Comparison of ENCODE assay signal across 21 mouse cellular contexts in the genomic region with DNA sequence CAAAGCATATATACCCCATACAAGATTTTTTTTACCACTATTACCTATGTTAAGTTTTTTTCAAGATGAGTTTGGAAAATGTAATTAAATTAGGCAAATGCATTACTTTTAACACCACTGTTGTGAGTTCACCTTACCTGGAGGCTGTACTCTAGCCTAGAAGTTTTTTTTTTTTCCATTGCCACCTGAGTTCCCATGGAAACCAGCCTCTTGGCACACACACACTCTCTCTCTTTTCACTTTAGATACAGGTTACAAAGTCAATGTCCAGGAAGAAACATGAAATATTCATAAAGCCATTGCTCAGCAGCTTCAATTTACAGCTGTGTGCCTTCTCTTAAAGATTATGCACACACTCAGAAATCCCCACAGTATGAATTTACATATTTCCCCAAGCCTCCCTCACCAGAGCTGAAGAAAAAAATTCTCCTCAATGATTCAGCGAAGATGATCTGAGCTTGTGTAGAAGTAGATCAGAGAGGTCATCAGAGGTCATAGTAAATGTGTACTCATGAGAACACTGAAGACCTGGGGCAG. TPM values are rescaled to one million over a fixed set of nuclear protein-coding genes. Genes with fewer than 3 reads are reported as not detected.
DNase-seq lines count a peak whose midpoint lies in the region; ATAC-seq and TF ChIP-seq lines count a peak whose summit lies in the region.
"Had no signal": no experiment of that assay in that cellular context is flagged by ENCODE, and none has a peak within 500 bp of the region (broad histone marks: within the 10 kb centered on the region; RNA-seq: fewer than 3 reads in every experiment).

No protein-coding gene starts in this region.

- H3K9me3 ChIP-seq in hindbrain, postnatal 0 days (ENCODE audit: low read length), result no peaks in the 10 kb centered on the region
- H3K9me3 ChIP-seq in hindbrain, embryonic 13.5 days, result no peaks in the 10 kb centered on the region
- H3K9me3 ChIP-seq in midbrain, embryonic 14.5 days (ENCODE audit: control insufficient read depth, low read length), result no peaks in the 10 kb centered on the region
- H3K9me3 ChIP-seq: embryonic facial prominence, embryonic 15.5 days; forebrain, embryonic 10.5 days; heart, embryonic 10.5 days had no signal

- H3K4me1 ChIP-seq in hindbrain, postnatal 0 days (ENCODE audit: insufficient read depth, low read length), result no peaks in the 10 kb centered on the region
- H3K4me1 ChIP-seq in hindbrain, embryonic 13.5 days (replicated peaks), result no peaks in the 10 kb centered on the region
- H3K4me1 ChIP-seq in midbrain, embryonic 14.5 days (ENCODE audit: control insufficient read depth, insufficient read depth, low read length), result no peaks in the 10 kb centered on the region
- H3K4me1 ChIP-seq: embryonic facial prominence, embryonic 15.5 days; forebrain, embryonic 10.5 days; heart, embryonic 10.5 days had no signal

- TF ChIP-seq POLR2A in brain, embryonic 14.5 days (IDR thresholded peaks at IDR 0.05; ENCODE audit: borderline replicate concordance, extremely low read depth, insufficient read depth, insufficient read length, poor library complexity, severe bottlenecking), result no peak

- H3K4me2 ChIP-seq in hindbrain, postnatal 0 days (ENCODE audit: low read depth, low read length), result no peak overlapping the region
- no peak overlapping the region for H3K4me2 ChIP-seq in hindbrain, embryonic 13.5 days
- no peak overlapping the region for H3K4me2 ChIP-seq in midbrain, embryonic 14.5 days (ENCODE audit: low read length)
- H3K4me2 ChIP-seq: embryonic facial prominence, embryonic 15.5 days had no signal

- H3K36me3 ChIP-seq in hindbrain, postnatal 0 days (ENCODE audit: insufficient read depth, low read length), result no peaks in the 10 kb centered on the region
- H3K36me3 ChIP-seq in hindbrain, embryonic 13.5 days, result no peaks in the 10 kb centered on the region
- H3K36me3 ChIP-seq in midbrain, embryonic 14.5 days (ENCODE audit: control insufficient read depth, insufficient read depth, low read length), result no peaks in the 10 kb centered on the region
- H3K36me3 ChIP-seq: embryonic facial prominence, embryonic 15.5 days; forebrain, embryonic 10.5 days; heart, embryonic 10.5 days had no signal

- H3K27ac ChIP-seq in hindbrain, postnatal 0 days, result no peak overlapping the region
- no peak overlapping the region for H3K27ac ChIP-seq in hindbrain, embryonic 13.5 days
- no peak overlapping the region for H3K27ac ChIP-seq in midbrain, embryonic 14.5 days (replicated peaks; ENCODE audit: low read depth, low read length)
- H3K27ac ChIP-seq: embryonic facial prominence, embryonic 15.5 days; forebrain, embryonic 10.5 days; heart, embryonic 10.5 days had no signal

- H3K9ac ChIP-seq in hindbrain, postnatal 0 days (replicated peaks; ENCODE audit: low read length), result no peak overlapping the region
- no peak overlapping the region for H3K9ac ChIP-seq in hindbrain, embryonic 13.5 days
- no peak overlapping the region for H3K9ac ChIP-seq in midbrain, embryonic 14.5 days (replicated peaks; ENCODE audit: low read length)
- H3K9ac ChIP-seq: embryonic facial prominence, embryonic 15.5 days had no signal

- ATAC-seq in hindbrain, postnatal 0 days, result peak; percentile 29; the same call in 1 of the 2 replicates
- no peak for ATAC-seq in hindbrain, embryonic 13.5 days (ENCODE audit: low FRiP score)
- peak; percentile 35; the same call in 1 of the 2 replicates for ATAC-seq in midbrain, embryonic 14.5 days (ENCODE audit: low FRiP score, low TSS enrichment)
- ATAC-seq in inflammation-experienced regulatory T-cells, adult 6 months, result no peak
- ATAC-seq: forebrain, embryonic 14.5 days had no signal

- WGBS in hindbrain, postnatal 0 days, result 68% methylated on average over 1 of the region's 1 CpGs
- 81% methylated on average over 1 of the region's 1 CpGs for WGBS in hindbrain, embryonic 13.5 days
- 45% methylated on average over 1 of the region's 1 CpGs for WGBS in midbrain, embryonic 14.5 days

- TF ChIP-seq CTCF in hindbrain, postnatal 0 days (IDR thresholded peaks at IDR 0.05; ENCODE audit: low read depth), result no peak
- TF ChIP-seq CTCF in brain, embryonic 14.5 days (IDR thresholded peaks at IDR 0.05; ENCODE audit: borderline replicate concordance, extremely low read depth, insufficient read depth, insufficient read length), result no peak

- H3K4me3 ChIP-seq in hindbrain, postnatal 0 days (ENCODE audit: low read length), result no peak overlapping the region
- no peak overlapping the region for H3K4me3 ChIP-seq in hindbrain, embryonic 13.5 days
- no peak overlapping the region for H3K4me3 ChIP-seq in midbrain, embryonic 14.5 days (replicated peaks; ENCODE audit: low read depth, low read length)
- H3K4me3 ChIP-seq: embryonic facial prominence, embryonic 15.5 days; erythroblast, embryonic 14.5 days; forebrain, embryonic 10.5 days; heart, embryonic 10.5 days had no signal

- no peaks in the 10 kb centered on the region for H3K27me3 ChIP-seq in hindbrain, postnatal 0 days (ENCODE audit: insufficient read depth, low read length)
- no peaks in the 10 kb centered on the region for H3K27me3 ChIP-seq in hindbrain, embryonic 13.5 days
- no peaks in the 10 kb centered on the region for H3K27me3 ChIP-seq in midbrain, embryonic 14.5 days (ENCODE audit: control insufficient read depth, insufficient read depth, low read length)
- H3K27me3 ChIP-seq: embryonic facial prominence, embryonic 15.5 days had no signal

- DNase-seq in hindbrain, postnatal 0 days (ENCODE audit: low spot score), result no peak
- peak; percentile 63 for DNase-seq in brain, embryonic 14.5 days (ENCODE audit: low read depth)
- peak; percentile 64 for DNase-seq in midbrain, embryonic 14.5 days
- DNase-seq in retina, embryonic 14.5 days (ENCODE audit: low spot score), result peak; percentile 41
- no peak for DNase-seq in ovary, postnatal 10 days (ENCODE audit: low spot score)
- DNase-seq: adrenal gland, adult 2 months; adrenal gland, postnatal 25 days; cerebellum, adult 2 months; cerebellum, postnatal 10 days; gastrocnemius, postnatal 10 days; heart, adult 18-20 months; heart, postnatal 10 days had no signal

RNA-seq across cellular contexts. Expression of gene Plppr4, which starts 59.9 kb away (rescaled TPM):
- 64.1 and 83.1 TPM in 2 replicates for total RNA-seq in hindbrain, postnatal 0 days (2014; rRNA removed)
- polyA plus RNA-seq in hindbrain, postnatal 0 days (2015; fragmentation: Nextera tagmentation; extraction: Ambion mirVana), result 43.1 and 50.8 TPM in 2 replicates
- 7.6 and 8.1 TPM in 2 replicates for polyA plus RNA-seq in hindbrain, embryonic 13.5 days (2015; fragmentation: Nextera tagmentation; extraction: Ambion mirVana)
- 9.9 and 12.6 TPM in 2 replicates for polyA plus RNA-seq in brain, embryonic 14.5 days (2012; rRNA removed)
- polyA plus RNA-seq in midbrain, embryonic 14.5 days (2014; fragmentation: Nextera tagmentation; extraction: Ambion mirVana), result 12.2 and 14.5 TPM in 2 replicates
- not detected for polyA plus RNA-seq in inflammation-experienced regulatory T-cells, adult 6 months (2017; shearing (Covaris generic))
- total RNA-seq: ES-E14; hematopoietic stem cell, adult 5-6 weeks had no signal

Comparison
In these comparisons a context has a peak if more than half of its experiments do, and no peak if none do; other contexts are left out.
1. ATAC-seq: peak in hindbrain, postnatal 0 days (single experiment) and midbrain, embryonic 14.5 days (single experiment); none in hindbrain, embryonic 13.5 days (single experiment) and inflammation-experienced regulatory T-cells, adult 6 months (single experiment).
2. DNase-seq: peak in brain, embryonic 14.5 days (single experiment), midbrain, embryonic 14.5 days (single experiment) and retina, embryonic 14.5 days (single experiment); none in hindbrain, postnatal 0 days (single experiment) and ovary, postnatal 10 days (single experiment).